Mouse (Mus musculus) telencephalon, adult 2 months (tissue): ENCODE measurements at regions not wholly inside any gene's neighbourhood (a gene's known extent, or its start where the extent isn't known, plus 50 kb on each side); places are given as distances from the start of the nearest gene placed in this dataset.

Experiments
- DNase-seq: peaks from one replicate; pipeline ENCODE4 v3.0.0-alpha.2; 2011; ENCODE audit warnings: low read depth, low spot score

- DNase-seq = peak; percentile 57
Observed at GRCm38 (mm10) chr2:133020173-133020837, 74.6 kb upstream of the Fermt1 start.

- DNase-seq = no peak
Observed at GRCm38 (mm10) chr2:133021244-133021643, 75.5 kb upstream of the Fermt1 start.

- DNase-seq = no peak
Observed at GRCm38 (mm10) chr2:133027038-133027437, 81.3 kb upstream of the Fermt1 start.

- DNase-seq = no peak
Observed at GRCm38 (mm10) chr2:133035421-133035820, 89.7 kb upstream of the Fermt1 start.

DNA sequence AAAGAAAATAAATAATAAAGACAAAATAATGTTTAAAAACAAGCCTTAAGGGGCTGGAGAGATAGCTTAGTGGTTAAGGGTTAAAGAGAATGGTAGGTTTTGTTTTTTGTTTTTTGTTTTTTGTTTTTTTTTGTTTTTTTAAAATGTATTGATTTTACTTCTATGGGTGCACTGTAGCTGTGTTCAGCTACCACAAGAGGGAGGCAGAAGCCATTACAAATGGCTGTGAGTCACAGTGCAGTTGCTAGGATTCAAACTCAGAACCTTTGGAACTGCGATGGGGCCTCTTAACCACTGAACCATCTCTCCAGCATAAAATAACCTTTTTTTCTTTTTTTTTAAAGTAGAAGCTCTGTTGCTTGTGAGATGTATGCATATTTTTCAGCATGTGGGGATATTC, 95.0 kb upstream of the Fermt1 start:
- DNase-seq = no peak

DNA sequence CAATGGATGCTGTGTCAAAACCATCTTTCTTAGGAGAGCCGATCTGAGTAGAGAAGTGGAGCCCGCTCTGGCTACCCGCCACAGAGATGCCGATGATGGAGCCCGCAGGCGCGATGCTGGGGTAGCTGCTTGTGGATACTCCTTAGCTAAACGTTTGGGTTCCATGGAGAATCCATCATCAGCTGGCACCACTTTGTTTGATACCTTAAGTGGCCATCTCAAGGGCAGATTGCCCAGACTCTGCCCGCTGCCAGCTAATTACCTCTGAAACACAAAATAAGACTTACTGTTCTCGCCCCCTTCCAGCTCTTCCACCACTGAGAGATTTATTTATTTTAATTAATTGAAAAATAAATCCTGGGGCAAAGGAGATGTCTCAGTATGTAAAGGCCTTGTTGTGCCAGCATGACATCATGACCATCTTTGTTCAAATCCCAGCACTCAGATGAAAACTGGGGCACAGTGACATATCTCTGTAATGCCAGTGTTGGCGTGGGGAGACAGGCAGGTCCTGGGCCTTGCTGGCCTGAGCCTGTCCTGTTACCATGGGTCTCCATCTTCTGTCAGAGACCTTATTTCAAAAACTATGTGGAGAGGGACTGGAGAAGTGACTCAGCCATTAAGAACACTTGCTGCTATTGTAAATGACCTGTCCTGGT, 132.1 kb upstream of the Fermt1 start:
- DNase-seq = no peak

DNA sequence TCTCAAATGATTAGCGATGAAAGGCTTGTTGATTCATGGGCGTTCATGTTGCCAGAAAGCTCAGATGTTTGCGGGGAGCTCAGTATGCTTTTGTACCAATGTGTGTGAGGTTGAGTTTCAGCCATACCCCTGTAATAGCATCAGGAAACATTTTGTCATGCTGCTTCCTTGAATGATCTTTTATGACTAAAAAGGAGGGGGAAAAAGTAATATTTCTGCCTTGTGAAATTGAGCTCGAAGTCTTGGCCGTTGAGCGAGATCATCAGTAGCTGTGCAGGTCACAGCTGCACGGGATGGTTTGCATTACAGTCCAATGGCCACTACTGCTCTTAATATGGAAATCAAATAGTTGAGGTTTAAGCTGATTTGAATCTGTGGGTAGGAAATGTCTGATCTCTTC, 145.3 kb upstream of the Fermt1 start:
- DNase-seq = no peak

- peak; percentile 49 for DNase-seq
Observed at GRCm38 (mm10) chr2:133113642-133114041, 167.9 kb upstream of the Fermt1 start.

- DNase-seq = no peak
Observed at GRCm38 (mm10) chr2:133118651-133119050, 172.9 kb upstream of the Fermt1 start.

- DNase-seq = no peak
Observed at GRCm38 (mm10) chr2:133125212-133125801, 179.6 kb upstream of the Fermt1 start.

GRCm38 (mm10) chr2:133134878-133135277, 189.2 kb upstream of the Fermt1 start:
- no peak for DNase-seq

DNA sequence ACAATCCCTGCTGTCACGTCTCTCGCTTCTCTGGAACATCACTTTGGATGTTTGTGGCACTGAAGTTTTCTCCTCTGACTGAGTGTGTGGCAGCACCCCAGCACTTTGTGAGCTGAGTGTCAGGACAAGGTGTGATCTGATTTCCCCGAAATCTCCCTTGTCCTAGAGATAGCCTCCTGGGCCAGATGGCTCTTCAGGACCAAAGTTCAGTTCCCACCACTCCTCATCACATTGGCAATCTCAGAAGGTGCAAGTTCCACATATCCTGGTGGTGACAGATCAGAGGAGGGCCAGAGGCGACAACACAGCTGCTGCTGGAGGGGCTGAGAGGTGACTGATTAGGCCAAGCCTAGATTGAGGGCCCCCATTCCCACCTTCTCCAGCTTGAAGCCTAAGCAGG, 193.2 kb upstream of the Fermt1 start:
- no peak for DNase-seq

DNA sequence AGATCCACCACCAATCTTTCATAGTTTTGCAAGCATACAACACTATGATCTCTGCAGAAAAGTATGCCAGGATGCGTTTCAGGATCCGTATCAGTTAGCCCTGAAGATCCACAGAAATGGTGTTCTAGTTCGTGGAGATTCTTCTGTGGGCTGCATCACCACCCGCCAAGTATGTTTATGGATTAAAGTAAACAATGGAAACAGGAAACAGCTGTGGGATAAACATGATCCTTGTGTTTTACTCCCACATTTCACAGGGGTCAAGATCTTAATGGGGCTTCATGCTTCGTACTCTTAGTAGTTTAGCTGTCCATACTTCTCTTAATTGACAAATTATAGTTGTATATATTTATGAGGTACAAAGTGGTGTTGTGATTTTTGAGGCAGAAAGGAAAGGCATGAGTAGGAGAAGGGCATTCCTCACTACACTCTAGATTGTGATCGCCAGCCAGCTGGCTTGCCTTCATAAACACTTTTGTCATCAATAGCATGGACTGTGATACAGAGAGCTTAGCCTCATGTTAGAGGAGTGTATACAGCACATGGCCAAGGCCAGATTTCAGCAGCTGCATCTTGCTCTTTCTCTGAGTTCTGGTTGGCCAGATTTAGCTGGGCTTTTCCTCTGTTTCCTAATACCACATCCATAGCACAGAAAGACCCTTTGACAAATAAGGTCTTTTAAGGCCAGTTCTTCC, 195.8 kb upstream of the Fermt1 start:
- no peak for DNase-seq

- no peak for DNase-seq
Observed at GRCm38 (mm10) chr2:133152461-133152860, 206.8 kb upstream of the Fermt1 start.

- no peak for DNase-seq
Observed at GRCm38 (mm10) chr2:133156537-133156936, 210.8 kb upstream of the Fermt1 start.

DNA sequence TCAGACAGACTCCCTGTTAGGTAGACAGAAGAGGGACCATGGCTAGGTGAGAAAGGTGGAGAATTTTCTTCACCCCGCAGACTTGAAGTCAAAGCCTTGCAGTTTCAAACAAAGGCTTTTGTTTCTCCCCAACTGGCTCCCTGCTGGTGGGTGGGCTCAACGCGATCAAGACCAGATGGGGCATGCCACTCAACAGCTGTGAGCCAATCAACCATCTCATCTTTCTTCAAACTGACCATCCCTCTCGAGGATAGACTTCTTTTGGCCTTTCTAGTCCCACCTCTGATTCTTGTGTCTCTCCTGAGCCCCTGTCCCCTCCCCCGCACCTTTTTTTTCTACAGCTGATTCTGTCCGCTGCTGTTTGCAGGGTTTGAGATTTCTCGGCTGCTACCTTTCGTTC, 212.5 kb upstream of the Fermt1 start:
- DNase-seq = no peak

DNA sequence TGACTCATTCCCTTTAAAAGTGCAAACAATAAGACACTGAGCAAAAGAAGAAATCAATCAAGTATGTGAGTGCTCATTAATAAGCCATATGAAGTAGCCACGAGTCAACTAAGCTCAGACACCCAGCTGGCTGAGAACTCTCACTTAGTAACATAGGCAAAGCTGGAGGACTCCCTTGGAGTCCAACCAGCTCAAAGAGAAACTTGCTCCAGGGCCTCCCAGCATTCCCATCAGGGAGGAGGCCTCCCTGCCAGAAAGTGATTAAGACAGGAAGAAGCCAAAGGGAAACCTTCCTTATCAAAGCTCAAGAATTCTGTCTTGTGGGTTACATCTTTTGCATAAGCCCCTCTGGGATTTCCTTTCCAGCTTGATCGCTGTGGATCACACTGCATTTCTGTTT, 213.7 kb upstream of the Fermt1 start:
- no peak for DNase-seq

- no peak for DNase-seq
Observed at GRCm38 (mm10) chr2:133176411-133176810, 230.7 kb upstream of the Fermt1 start.

DNA sequence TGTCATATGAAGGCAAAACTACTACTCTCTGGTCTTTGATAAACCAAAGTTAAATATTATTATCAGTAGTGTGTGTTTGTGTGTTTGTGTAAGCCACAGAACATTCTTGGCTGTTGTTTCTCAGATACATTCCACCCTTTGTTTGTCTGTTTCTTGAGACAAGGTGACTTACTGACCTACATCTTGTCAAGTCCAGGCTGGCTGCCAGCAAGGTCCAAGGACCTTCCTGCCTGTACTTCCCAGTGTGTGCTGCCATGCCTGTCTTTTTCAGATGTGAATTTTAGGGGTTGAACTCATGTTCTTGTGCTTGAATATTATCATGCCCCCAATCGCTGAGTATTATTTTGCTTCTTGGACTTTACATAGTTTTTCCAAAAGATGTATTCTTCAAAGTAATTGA, 235.5 kb upstream of the Fermt1 start:
- DNase-seq = no peak

DNA sequence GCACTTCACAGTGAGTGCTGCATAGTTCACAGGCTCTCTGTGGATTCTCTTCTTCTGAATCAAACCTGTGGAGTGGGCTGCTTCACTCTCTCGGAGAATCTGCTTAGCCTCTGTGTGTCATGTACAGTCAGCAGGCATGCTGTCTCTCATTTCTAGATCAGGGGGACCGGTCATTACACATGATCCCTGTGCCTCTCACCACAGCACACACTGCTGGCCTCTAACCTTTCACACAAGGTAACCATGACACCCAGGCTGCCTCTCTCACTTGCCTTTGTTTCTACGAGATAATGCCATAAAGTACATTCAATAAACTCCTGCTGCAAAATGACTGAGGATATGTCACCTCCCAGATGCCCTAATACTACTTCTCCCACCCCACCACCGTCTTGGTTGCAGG, 237.2 kb upstream of the Fermt1 start:
- DNase-seq = no peak

DNA sequence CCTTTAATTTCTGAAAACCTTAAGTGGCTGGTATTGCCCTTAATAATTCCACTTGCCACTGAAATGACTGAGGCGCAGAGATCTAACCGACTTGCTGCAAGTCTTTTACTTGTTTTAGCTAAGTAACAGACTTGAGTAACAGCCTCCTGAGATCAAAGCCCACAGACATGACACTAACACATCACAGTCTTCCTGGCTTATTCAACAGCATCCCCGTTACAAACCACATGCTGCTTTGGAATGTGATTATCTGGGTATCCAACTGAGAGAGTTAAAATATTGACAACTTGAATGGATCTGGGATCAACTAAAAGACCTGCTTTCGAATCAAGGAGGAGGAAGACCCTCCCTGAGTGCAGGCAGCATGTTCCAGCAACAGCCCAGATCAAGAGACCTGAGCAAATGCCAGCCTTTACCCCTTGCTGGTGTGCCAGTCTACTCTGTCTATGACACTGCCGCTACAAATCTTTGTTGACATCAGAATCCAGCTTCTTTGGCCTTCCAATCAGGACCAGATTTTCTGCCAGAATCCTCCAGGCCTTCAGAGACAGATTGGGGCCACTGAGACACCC, 258.7 kb upstream of the Fermt1 start:
- DNase-seq = no peak

- DNase-seq = no peak
Observed at GRCm38 (mm10) chr2:133208498-133208897, 262.8 kb upstream of the Fermt1 start.
